ENCODE assay signal across 32 mouse cellular contexts in genomic region chr10:18660998-18661397, GRCm38 (mm10).
DNase-seq lines count a peak whose midpoint lies in the region; ATAC-seq and TF ChIP-seq lines count a peak whose summit lies in the region.
"Had no signal": no experiment of that assay in that cellular context is flagged by ENCODE, and none has a peak within 500 bp of the region (broad histone marks: within the 10 kb centered on the region; RNA-seq: fewer than 3 reads in every experiment).

No protein-coding gene starts in this region.

- no peak for DNase-seq in forebrain, embryonic 10.5 days (ENCODE audit: extremely low spot score, low spot score)
- peak; percentile 7 for DNase-seq in intestine, embryonic 14.5 days (ENCODE audit: low spot score)
- DNase-seq in left cerebral cortex, adult 2 months (ENCODE audit: extremely low spot score in 1 of 2, low spot score in 2 of 2) = no peak
- no peak for DNase-seq in left cerebral cortex, postnatal 10 days (ENCODE audit: extremely low spot score in 1 of 2, low spot score in 2 of 2)
- peak; percentile 71 for DNase-seq in telencephalon, adult 2 months (ENCODE audit: low read depth, low spot score)
- no peak for DNase-seq in lung, adult 18-20 months
- DNase-seq: adrenal gland, postnatal 10 days; cerebellum, adult 11-12 months; cerebellum, adult 9-11 months; embryo, embryonic 11 days; gastrocnemius, adult 2 months; gastrocnemius, postnatal 36 days; heart, adult 18-20 months; heart, postnatal 4 days; kidney, adult 18-20 months; kidney, postnatal 25 days; lung, postnatal 36 days; right cerebral cortex, postnatal 4 days; thymus, adult 2 months; thymus, postnatal 36 days had no signal

- H3K27me3 ChIP-seq in forebrain, embryonic 13.5 days = no peaks in the 10 kb centered on the region
- no peaks in the 10 kb centered on the region for H3K27me3 ChIP-seq in forebrain, embryonic 10.5 days (ENCODE audit: poor library complexity, severe bottlenecking)
- H3K27me3 ChIP-seq in intestine, embryonic 14.5 days (replicated peaks; ENCODE audit: control insufficient read depth, insufficient read depth, low read length) = no peaks in the 10 kb centered on the region
- H3K27me3 ChIP-seq in intestine, embryonic 16.5 days (replicated peaks; ENCODE audit: control insufficient read depth, insufficient read depth, low read length) = no peaks in the 10 kb centered on the region
- H3K27me3 ChIP-seq: embryonic facial prominence, embryonic 12.5 days; heart, embryonic 12.5 days; kidney, embryonic 15.5 days; limb, embryonic 13.5 days had no signal

- intact Hi-C loops in left cerebral cortex, adult 2 months (cut with DNase I) = loop anchor here (2.0 to 5.0 kb wide), 3 partner anchors 14 to 81 kb away; partner anchors contain the start of gene Arfgef3
- intact Hi-C loops in left cerebral cortex, postnatal 10 days (cut with DNase I) = no loop called here

- no peak overlapping the region for H3K4me3 ChIP-seq in forebrain, embryonic 13.5 days
- H3K4me3 ChIP-seq in forebrain, embryonic 10.5 days = no peak overlapping the region
- no peak overlapping the region for H3K4me3 ChIP-seq in intestine, embryonic 14.5 days (ENCODE audit: low read depth, low read length)
- H3K4me3 ChIP-seq in intestine, embryonic 16.5 days (ENCODE audit: low read length) = no peak overlapping the region
- no peak overlapping the region for H3K4me3 ChIP-seq in left cerebral cortex, adult 2 months
- H3K4me3 ChIP-seq: embryonic facial prominence, embryonic 12.5 days; gastrocnemius, adult 2 months; heart, embryonic 12.5 days; kidney, embryonic 15.5 days; limb, embryonic 13.5 days had no signal

- WGBS in forebrain, embryonic 13.5 days = 85% methylated on average over 2 of the region's 2 CpGs
- WGBS in forebrain, embryonic 10.5 days = 84% methylated on average over 2 of the region's 2 CpGs
- WGBS in intestine, embryonic 14.5 days = 81% methylated on average over 2 of the region's 2 CpGs
- WGBS in intestine, embryonic 16.5 days = 90% methylated on average over 2 of the region's 2 CpGs

- no peak overlapping the region for H3K27ac ChIP-seq in forebrain, embryonic 13.5 days
- no peak overlapping the region for H3K27ac ChIP-seq in forebrain, embryonic 10.5 days
- H3K27ac ChIP-seq in intestine, embryonic 14.5 days (ENCODE audit: low read depth) = no peak overlapping the region
- H3K27ac ChIP-seq in intestine, embryonic 16.5 days (ENCODE audit: low read length) = no peak overlapping the region
- H3K27ac ChIP-seq in left cerebral cortex, adult 2 months = peak overlapping the region; percentile 53
- H3K27ac ChIP-seq: embryonic facial prominence, embryonic 12.5 days; gastrocnemius, adult 2 months; hindbrain, embryonic 14.5 days; kidney, embryonic 15.5 days; limb, embryonic 13.5 days; stomach, postnatal 0 days had no signal

- H3K4me1 ChIP-seq in forebrain, embryonic 13.5 days = no peaks in the 10 kb centered on the region
- H3K4me1 ChIP-seq in forebrain, embryonic 10.5 days = no peaks in the 10 kb centered on the region
- H3K4me1 ChIP-seq in intestine, embryonic 14.5 days (replicated peaks; ENCODE audit: control insufficient read depth, insufficient read depth, low read length) = no peaks in the 10 kb centered on the region
- H3K4me1 ChIP-seq in intestine, embryonic 16.5 days (ENCODE audit: control insufficient read depth, insufficient read depth, low read length) = no peaks in the 10 kb centered on the region
- H3K4me1 ChIP-seq: embryonic facial prominence, embryonic 12.5 days; heart, embryonic 12.5 days; kidney, embryonic 15.5 days; limb, embryonic 13.5 days had no signal

- peak; percentile 38; the same call in 1 of the 2 replicates for ATAC-seq in forebrain, embryonic 13.5 days
- ATAC-seq in intestine, embryonic 14.5 days (replicated peaks; ENCODE audit: low FRiP score, low TSS enrichment, low read depth) = no peak
- ATAC-seq in intestine, embryonic 16.5 days = no peak
- ATAC-seq: midbrain, embryonic 16.5 days had no signal

- H3K36me3 ChIP-seq in forebrain, embryonic 13.5 days (ENCODE audit: poor library complexity, severe bottlenecking) = peaks cover 12% of the 10 kb centered on the region; the same call in 1 of the 2 replicates
- H3K36me3 ChIP-seq in forebrain, embryonic 10.5 days (replicated peaks) = no peaks in the 10 kb centered on the region
- no peaks in the 10 kb centered on the region for H3K36me3 ChIP-seq in intestine, embryonic 14.5 days (ENCODE audit: control insufficient read depth, insufficient read depth, low read length)
- H3K36me3 ChIP-seq in intestine, embryonic 16.5 days (ENCODE audit: control insufficient read depth, insufficient read depth, low read length) = no peaks in the 10 kb centered on the region
- H3K36me3 ChIP-seq: embryonic facial prominence, embryonic 12.5 days; G1E; limb, embryonic 13.5 days had no signal

- no peak overlapping the region for H3K4me2 ChIP-seq in forebrain, embryonic 13.5 days
- H3K4me2 ChIP-seq in intestine, embryonic 14.5 days (ENCODE audit: low read length) = no peak overlapping the region
- no peak overlapping the region for H3K4me2 ChIP-seq in intestine, embryonic 16.5 days (ENCODE audit: low read depth, low read length)
- H3K4me2 ChIP-seq: embryonic facial prominence, embryonic 12.5 days; heart, embryonic 12.5 days; hindbrain, embryonic 14.5 days; kidney, embryonic 15.5 days; limb, embryonic 13.5 days; liver, embryonic 11.5 days; midbrain, embryonic 11.5 days had no signal

- TF ChIP-seq CTCF in left cerebral cortex, adult 2 months (IDR thresholded peaks at IDR 0.05) = no peak

- no peak overlapping the region for H3K9ac ChIP-seq in forebrain, embryonic 13.5 days
- no peak overlapping the region for H3K9ac ChIP-seq in intestine, embryonic 14.5 days (ENCODE audit: low read length)
- H3K9ac ChIP-seq in intestine, embryonic 16.5 days (ENCODE audit: low read depth, low read length) = no peak overlapping the region
- H3K9ac ChIP-seq: embryonic facial prominence, embryonic 12.5 days; heart, embryonic 12.5 days; hindbrain, embryonic 14.5 days; kidney, embryonic 15.5 days; limb, embryonic 13.5 days had no signal

- H3K9me3 ChIP-seq in forebrain, embryonic 13.5 days (replicated peaks) = 0 out of 2 replicates have a peak, but pooled peaks cover 4% of the 10 kb centered on the region
- H3K9me3 ChIP-seq in forebrain, embryonic 10.5 days = peaks cover 6% of the 10 kb centered on the region; the same call in 1 of the 2 replicates
- H3K9me3 ChIP-seq in intestine, embryonic 14.5 days (ENCODE audit: control insufficient read depth, low read length) = peaks cover 5% of the 10 kb centered on the region; the same call in 1 of the 2 replicates
- H3K9me3 ChIP-seq in intestine, embryonic 16.5 days (ENCODE audit: control insufficient read depth, low read length) = no peaks in the 10 kb centered on the region; the same call in 1 of the 2 replicates
- H3K9me3 ChIP-seq: G1E had no signal

Comparison
In these comparisons a context has a peak if more than half of its experiments do, and no peak if none do; other contexts are left out.
1. DNase-seq: peak in intestine, embryonic 14.5 days (single experiment) and telencephalon, adult 2 months (single experiment); none in forebrain, embryonic 10.5 days (single experiment), left cerebral cortex, adult 2 months (0 of 2), left cerebral cortex, postnatal 10 days (0 of 2) and lung, adult 18-20 months (0 of 2).